Mouse (Mus musculus): ENCODE data around the gene Ptma. TPM values are rescaled to one million over a fixed set of nuclear protein-coding genes. Genes with fewer than 3 reads are reported as not detected.
A peak's percentile ranks its signal among the peaks of the same experiment; 100 is the strongest.

Ptma gene
- polyA plus RNA-seq, 2 experiments, result 993 to 1,286 TPM

GRCm38 (mm10) chr1:86569292-86569860 lies 42.9 kb downstream of the Ptma start:
- WGBS (ENCODE audit: insufficient replicate concordance), result 75% methylated on average over 2 of the region's 2 CpGs
- H3K36me3 ChIP-seq (replicated peaks; ENCODE audit: control insufficient read depth, insufficient read depth, low read depth), result no peaks in the 10 kb centered on the region
- no peak overlapping the region for H3K27ac ChIP-seq
- no peaks in the 10 kb centered on the region for H3K9me3 ChIP-seq (ENCODE audit: control insufficient read depth, low read length)
- H3K27me3 ChIP-seq (ENCODE audit: control insufficient read depth, insufficient read depth, low read length), result no peaks in the 10 kb centered on the region
- DNase-seq (ENCODE audit: low read depth in 3 of 3, low spot score in 3 of 3) (no peak), ATAC-seq (ENCODE audit: insufficient read depth) (no peak)
- TF ChIP-seq EP300 (IDR thresholded peaks at IDR 0.05; ENCODE audit: low read depth) (no peak), CTCF (IDR thresholded peaks at IDR 0.05; ENCODE audit: low read depth) (no peak)
- H3K9ac ChIP-seq (replicated peaks), result no peak overlapping the region
- no peak overlapping the region for H3K4me3 ChIP-seq (ENCODE audit: insufficient read depth in 1 of 2, low read depth in 2 of 2, low read length in 2 of 2)
- H3K4me2 ChIP-seq (ENCODE audit: low read depth), result no peak overlapping the region
- no peaks in the 10 kb centered on the region for H3K4me1 ChIP-seq (replicated peaks; ENCODE audit: control insufficient read depth in 2 of 2, insufficient read depth in 2 of 2, low read length in 1 of 2)

DNA sequence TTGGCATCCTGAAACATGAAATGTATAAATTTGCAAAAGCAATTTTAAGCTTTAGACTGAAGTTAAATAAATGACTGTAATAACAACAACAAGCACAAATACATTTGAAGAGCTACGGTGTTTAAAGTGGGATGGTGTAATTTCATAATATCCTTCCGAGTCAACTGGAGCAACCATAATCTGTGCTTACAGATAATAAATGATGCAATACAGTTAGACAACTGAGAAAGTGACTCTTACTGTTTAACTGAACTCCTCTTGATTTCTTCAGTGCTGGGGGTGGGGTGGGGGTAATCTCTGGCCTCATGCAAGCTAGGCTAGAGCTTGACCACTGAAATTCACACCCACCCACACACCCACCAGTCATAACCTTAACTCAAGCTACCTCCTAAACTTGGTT lies 44.9 kb downstream of the Ptma start:
- Histone ChIP-seq H3K4me3 (ENCODE audit: insufficient read depth in 1 of 2, low read depth in 2 of 2, low read length in 2 of 2) (no peak overlapping the region), H3K4me2 (ENCODE audit: low read depth) (no peak overlapping the region), H3K4me1 (replicated peaks; ENCODE audit: control insufficient read depth in 2 of 2, insufficient read depth in 2 of 2, low read length in 1 of 2) (no peaks in the 10 kb centered on the region), H3K27me3 (ENCODE audit: control insufficient read depth, insufficient read depth, low read length) (no peaks in the 10 kb centered on the region), H3K27ac (no peak overlapping the region), H3K36me3 (replicated peaks; ENCODE audit: control insufficient read depth, insufficient read depth, low read depth) (no peaks in the 10 kb centered on the region), H3K9me3 (ENCODE audit: control insufficient read depth, low read length) (no peaks in the 10 kb centered on the region), H3K9ac (replicated peaks) (no peak overlapping the region)
- ATAC-seq (ENCODE audit: insufficient read depth) (no peak), DNase-seq (ENCODE audit: low read depth in 3 of 3, low spot score in 3 of 3) (no peak)
- 62% methylated on average over 2 of the region's 2 CpGs for WGBS (ENCODE audit: insufficient replicate concordance)
- TF ChIP-seq EP300 (IDR thresholded peaks at IDR 0.05; ENCODE audit: low read depth), result 0 out of 2 replicates have a peak, but pooled peaks have one; percentile 10
- TF ChIP-seq CTCF (IDR thresholded peaks at IDR 0.05; ENCODE audit: low read depth), result no peak

DNA sequence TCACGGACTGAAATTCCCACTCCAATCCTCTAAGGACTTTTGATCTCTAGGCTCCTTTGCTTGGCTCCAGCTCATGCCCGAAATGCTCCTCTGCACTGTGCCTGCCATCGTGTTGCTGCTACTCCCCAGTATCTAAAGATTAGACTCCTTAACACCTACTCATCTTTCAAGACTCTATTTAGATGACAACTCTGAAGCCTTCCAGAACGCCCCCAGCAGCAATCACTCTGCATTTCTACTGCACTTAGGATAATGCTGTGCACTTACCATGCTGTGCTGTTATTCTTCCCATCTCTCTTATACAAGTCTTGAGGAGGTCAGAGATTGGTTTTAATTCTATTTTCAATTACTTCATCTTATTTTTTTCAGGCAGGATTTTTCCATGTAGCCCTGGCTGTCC lies 45.4 kb downstream of the Ptma start:
- no peak overlapping the region for H3K27ac ChIP-seq
- no peak for TF ChIP-seq CTCF (IDR thresholded peaks at IDR 0.05; ENCODE audit: low read depth)
- no peak for TF ChIP-seq EP300 (IDR thresholded peaks at IDR 0.05; ENCODE audit: low read depth)
- H3K4me2 ChIP-seq (ENCODE audit: low read depth), result no peak overlapping the region
- no peaks in the 10 kb centered on the region for H3K27me3 ChIP-seq (ENCODE audit: control insufficient read depth, insufficient read depth, low read length)
- DNase-seq (ENCODE audit: low read depth in 3 of 3, low spot score in 3 of 3) (no peak), ATAC-seq (ENCODE audit: insufficient read depth) (no peak)
- H3K36me3 ChIP-seq (replicated peaks; ENCODE audit: control insufficient read depth, insufficient read depth, low read depth), result no peaks in the 10 kb centered on the region
- no peak overlapping the region for H3K4me3 ChIP-seq (ENCODE audit: insufficient read depth in 1 of 2, low read depth in 2 of 2, low read length in 2 of 2)
- no peak overlapping the region for H3K9ac ChIP-seq (replicated peaks)
- H3K4me1 ChIP-seq (replicated peaks; ENCODE audit: control insufficient read depth in 2 of 2, insufficient read depth in 2 of 2, low read length in 1 of 2), result no peaks in the 10 kb centered on the region
- no peaks in the 10 kb centered on the region for H3K9me3 ChIP-seq (ENCODE audit: control insufficient read depth, low read length)
- WGBS (ENCODE audit: insufficient replicate concordance), result 73% methylated on average over 4 of the region's 4 CpGs

Other genes with a start within 250 kb of the Ptma start
- gene B3gnt7, start 223.9 kb upstream of the Ptma start, polyA plus RNA-seq (2012; rRNA removed), result 1.1 and 1.5 TPM in 2 replicates
- gene B3gnt7, start 223.9 kb upstream of the Ptma start, polyA plus RNA-seq (2014; fragmentation: Nextera tagmentation; extraction: Ambion mirVana), result 1.0 and 1.6 TPM in 2 replicates
- gene Ncl, start 167.3 kb upstream of the Ptma start, polyA plus RNA-seq (2012; rRNA removed), result 57.4 and 208 TPM in 2 replicates
- gene Ncl, start 167.3 kb upstream of the Ptma start, polyA plus RNA-seq (2014; fragmentation: Nextera tagmentation; extraction: Ambion mirVana), result 192 and 224 TPM in 2 replicates
- gene Nmur1, start 100.5 kb upstream of the Ptma start, polyA plus RNA-seq (2012; rRNA removed), result not detected in 2 replicates
- gene Nmur1, start 100.5 kb upstream of the Ptma start, polyA plus RNA-seq (2014; fragmentation: Nextera tagmentation; extraction: Ambion mirVana), result not detected in 2 replicates
- gene Tex44, start 100.4 kb upstream of the Ptma start, polyA plus RNA-seq (2012; rRNA removed), result not detected in 2 replicates
- gene Tex44, start 100.4 kb upstream of the Ptma start, polyA plus RNA-seq (2014; fragmentation: Nextera tagmentation; extraction: Ambion mirVana), result not detected in 2 replicates
- 18.0 and 20.0 TPM in 2 replicates for gene Pde6d, start 55.9 kb downstream of the Ptma start, polyA plus RNA-seq (2012; rRNA removed)
- 23.6 and 25.2 TPM in 2 replicates for gene Pde6d, start 55.9 kb downstream of the Ptma start, polyA plus RNA-seq (2014; fragmentation: Nextera tagmentation; extraction: Ambion mirVana)
- 16.3 and 16.5 TPM in 2 replicates for gene Cops7b, start 56.2 kb downstream of the Ptma start, polyA plus RNA-seq (2012; rRNA removed)
- gene Cops7b, start 56.2 kb downstream of the Ptma start, polyA plus RNA-seq (2014; fragmentation: Nextera tagmentation; extraction: Ambion mirVana), result 11.4 and 12.2 TPM in 2 replicates
- gene Nppc, start 143.8 kb downstream of the Ptma start, polyA plus RNA-seq (2012; rRNA removed), result 0.04 and 0.09 TPM in 2 replicates
- gene Nppc, start 143.8 kb downstream of the Ptma start, polyA plus RNA-seq (2014; fragmentation: Nextera tagmentation; extraction: Ambion mirVana), result not detected in 2 replicates
- gene Dis3l2, start 177.1 kb downstream of the Ptma start, polyA plus RNA-seq (2012; rRNA removed), result 5.1 and 6.0 TPM in 2 replicates
- gene Dis3l2, start 177.1 kb downstream of the Ptma start, polyA plus RNA-seq (2014; fragmentation: Nextera tagmentation; extraction: Ambion mirVana), result 7.1 and 8.0 TPM in 2 replicates